Mouse (Mus musculus): ENCODE results near the gene Gm3460. TPM values are rescaled to one million over a fixed set of nuclear protein-coding genes. Genes with fewer than 3 reads are reported as not detected.
"Not testable (repeated sequence)": the region's sequence is repeated elsewhere in the genome, so short reads cannot be mapped to it uniquely, and the experiment has no call there.

Gene Gm3460
- polyA plus RNA-seq (2015; fragmentation: Nextera tagmentation; extraction: Ambion mirVana): not detected in 2 replicates

GRCm38 (mm10) chr14:6622318-6622717, at the start of gene Gm3460:
Gene Gm3460 (minus strand): TSS chr14:6622418.
- H3K4me2 ChIP-seq (replicated peaks; ENCODE audit: low read depth, low read length); H3K4me1 ChIP-seq (ENCODE audit: insufficient read depth, low read length); H3K4me3 ChIP-seq (ENCODE audit: low read length); H3K9me3 ChIP-seq (ENCODE audit: low read length); H3K27me3 ChIP-seq (ENCODE audit: insufficient read depth, low read length); H3K27ac ChIP-seq (ENCODE audit: low read length); H3K36me3 ChIP-seq (ENCODE audit: insufficient read depth, low read length); H3K9ac ChIP-seq (replicated peaks; ENCODE audit: low read length); ATAC-seq (ENCODE audit: low FRiP score, low TSS enrichment): not testable (repeated sequence)
- 63% methylated on average over 1 of the region's 2 CpGs for WGBS

- not testable (repeated sequence) for H3K4me2 ChIP-seq (replicated peaks; ENCODE audit: low read depth, low read length); H3K36me3 ChIP-seq (ENCODE audit: insufficient read depth, low read length); H3K4me1 ChIP-seq (ENCODE audit: insufficient read depth, low read length); H3K27me3 ChIP-seq (ENCODE audit: insufficient read depth, low read length); H3K9ac ChIP-seq (replicated peaks; ENCODE audit: low read length); H3K9me3 ChIP-seq (ENCODE audit: low read length); H3K4me3 ChIP-seq (ENCODE audit: low read length); H3K27ac ChIP-seq (ENCODE audit: low read length); ATAC-seq (ENCODE audit: low FRiP score, low TSS enrichment)
- WGBS: no CpG with 5 or more reads among the region's 1 CpGs
Measured at GRCm38 (mm10) chr14:6606436-6606835, 15.8 kb downstream of the Gm3460 start.

- H3K27ac ChIP-seq (ENCODE audit: low read length); H3K4me1 ChIP-seq (ENCODE audit: insufficient read depth, low read length): not testable (repeated sequence)
- WGBS: 2% methylated on average over 12 of the region's 20 CpGs
Measured at GRCm38 (mm10) chr14:6605004-6605403, 17.2 kb downstream of the Gm3460 start.

GRCm38 (mm10) chr14:6604551-6604950, 17.7 kb downstream of the Gm3460 start:
- not testable (repeated sequence) for ATAC-seq (ENCODE audit: low FRiP score, low TSS enrichment); H3K9me3 ChIP-seq (ENCODE audit: low read length); H3K36me3 ChIP-seq (ENCODE audit: insufficient read depth, low read length); H3K27ac ChIP-seq (ENCODE audit: low read length); H3K4me1 ChIP-seq (ENCODE audit: insufficient read depth, low read length); H3K9ac ChIP-seq (replicated peaks; ENCODE audit: low read length); H3K27me3 ChIP-seq (ENCODE audit: insufficient read depth, low read length)
- H3K4me2 ChIP-seq (replicated peaks; ENCODE audit: low read depth, low read length): peak overlapping the region; percentile 52
- peak overlapping the region; percentile 41 for H3K4me3 ChIP-seq (ENCODE audit: low read length)
- 8% methylated on average over 17 of the region's 20 CpGs for WGBS

More at GRCm38 (mm10) chr14:6605004-6605403, 17.2 kb downstream of the Gm3460 start:
- H3K9me3 ChIP-seq (ENCODE audit: low read length); H3K36me3 ChIP-seq (ENCODE audit: insufficient read depth, low read length); H3K27me3 ChIP-seq (ENCODE audit: insufficient read depth, low read length); ATAC-seq (ENCODE audit: low FRiP score, low TSS enrichment); H3K9ac ChIP-seq (replicated peaks; ENCODE audit: low read length): not testable (repeated sequence)
- Histone ChIP-seq H3K4me2 (replicated peaks; ENCODE audit: low read depth, low read length) (peak overlapping the region; percentile 52), H3K4me3 (ENCODE audit: low read length) (peak overlapping the region; percentile 41)

- not testable (repeated sequence) for H3K4me1 ChIP-seq (ENCODE audit: insufficient read depth, low read length)
Measured at GRCm38 (mm10) chr14:6590513-6590912, 31.7 kb downstream of the Gm3460 start, which contains the start of gene Gm3629. Gene Gm3629 (minus strand): TSS chr14:6590613.

More at GRCm38 (mm10) chr14:6590513-6590912, 31.7 kb downstream of the Gm3460 start, which contains the start of gene Gm3629:
- H3K27ac ChIP-seq (ENCODE audit: low read length); H3K4me2 ChIP-seq (replicated peaks; ENCODE audit: low read depth, low read length); H3K27me3 ChIP-seq (ENCODE audit: insufficient read depth, low read length); ATAC-seq (ENCODE audit: low FRiP score, low TSS enrichment); H3K36me3 ChIP-seq (ENCODE audit: insufficient read depth, low read length); H3K9ac ChIP-seq (replicated peaks; ENCODE audit: low read length); H3K9me3 ChIP-seq (ENCODE audit: low read length); H3K4me3 ChIP-seq (ENCODE audit: low read length): not testable (repeated sequence)
- 40% methylated on average over 1 of the region's 2 CpGs for WGBS

Other genes starting within 250 kb of the Gm3460 start
- gene Gm16440, start 232.1 kb downstream of the Gm3460 start, polyA plus RNA-seq (2015; fragmentation: Nextera tagmentation; extraction: Ambion mirVana): not detected in 2 replicates
- gene Gm3591, start 209.9 kb downstream of the Gm3460 start, polyA plus RNA-seq (2015; fragmentation: Nextera tagmentation; extraction: Ambion mirVana): 0.24 and 0.78 TPM in 2 replicates
- gene Gm3594, start 177.8 kb downstream of the Gm3460 start, polyA plus RNA-seq (2015; fragmentation: Nextera tagmentation; extraction: Ambion mirVana): not detected in 2 replicates
- not detected in 2 replicates for gene Gm8356, start 85.1 kb downstream of the Gm3460 start, polyA plus RNA-seq (2015; fragmentation: Nextera tagmentation; extraction: Ambion mirVana)
- gene Gm3629, start 31.8 kb downstream of the Gm3460 start, polyA plus RNA-seq (2015; fragmentation: Nextera tagmentation; extraction: Ambion mirVana): 0.26 TPM in 1 of 2 replicates, not detected in the other
- 0.22 TPM in 1 of 2 replicates, not detected in the other for gene Gm10251, start 61.8 kb upstream of the Gm3460 start, polyA plus RNA-seq (2015; fragmentation: Nextera tagmentation; extraction: Ambion mirVana)
- not detected in 2 replicates for gene Gm8050, start 97.8 kb upstream of the Gm3460 start, polyA plus RNA-seq (2015; fragmentation: Nextera tagmentation; extraction: Ambion mirVana)
- gene Gm3636, start 119.9 kb upstream of the Gm3460 start, polyA plus RNA-seq (2015; fragmentation: Nextera tagmentation; extraction: Ambion mirVana): 2.6 and 2.7 TPM in 2 replicates
- not detected in 2 replicates for gene Gm8362, start 152.0 kb upstream of the Gm3460 start, polyA plus RNA-seq (2015; fragmentation: Nextera tagmentation; extraction: Ambion mirVana)
- gene Gm3642, start 217.9 kb upstream of the Gm3460 start, polyA plus RNA-seq (2015; fragmentation: Nextera tagmentation; extraction: Ambion mirVana): not detected in 2 replicates

Measured in kidney, embryonic 16.5 days (tissue).